Mouse (Mus musculus): ENCODE data around the gene Cdh16.
A peak's percentile ranks its signal among the peaks of the same experiment; 100 is the strongest.
"Not testable (repeated sequence)": the region's sequence is repeated elsewhere in the genome, so short reads cannot be mapped to it uniquely, and the experiment has no call there.

The Cdh16 gene

GRCm38 (mm10) chr8:104624161-104624560 lies at the start of gene Cdh16:
Gene Cdh16, minus strand, starts transcription at chr8:104624396.
- no peak for DNase-seq

GRCm38 (mm10) chr8:104655614-104656013 lies 31.4 kb upstream of the Cdh16 start:
- DNase-seq: no peak

- peak; percentile 81 for DNase-seq
Measured at GRCm38 (mm10) chr8:104654984-104655383, 30.8 kb upstream of the Cdh16 start.

GRCm38 (mm10) chr8:104644187-104644586 lies 20.0 kb upstream of the Cdh16 start:
- DNase-seq: not testable (repeated sequence)

- DNase-seq: no peak
Measured at GRCm38 (mm10) chr8:104642324-104642654, 18.1 kb upstream of the Cdh16 start.

- DNase-seq: peak; percentile 88
Measured at GRCm38 (mm10) chr8:104641426-104642323, 17.5 kb upstream of the Cdh16 start, which contains the start of gene Ciao2b. Gene Ciao2b, minus strand, starts transcription at chr8:104641965.

GRCm38 (mm10) chr8:104640831-104641370 lies 16.7 kb upstream of the Cdh16 start:
- DNase-seq: peak; percentile 15

- no peak for DNase-seq
Measured at GRCm38 (mm10) chr8:104640241-104640640, 16.0 kb upstream of the Cdh16 start.

- DNase-seq: no peak
Measured at GRCm38 (mm10) chr8:104638010-104638409, 13.8 kb upstream of the Cdh16 start.

GRCm38 (mm10) chr8:104635004-104635710 lies 11.0 kb upstream of the Cdh16 start:
- peak; percentile 3 for DNase-seq

GRCm38 (mm10) chr8:104633156-104633744 lies 9.1 kb upstream of the Cdh16 start:
- DNase-seq: peak; percentile 6

- DNase-seq: peak; percentile 11
Measured at GRCm38 (mm10) chr8:104632486-104632885, 8.3 kb upstream of the Cdh16 start.

- DNase-seq: peak; percentile 21
Measured at GRCm38 (mm10) chr8:104631975-104632374, 7.8 kb upstream of the Cdh16 start.

- DNase-seq: peak; percentile 79
Measured at GRCm38 (mm10) chr8:104630981-104631663, 6.9 kb upstream of the Cdh16 start, which contains the start of gene Rrad. Gene Rrad, minus strand, starts transcription at chr8:104631327.

GRCm38 (mm10) chr8:104630574-104630973 lies 6.4 kb upstream of the Cdh16 start:
- DNase-seq: peak; percentile 61

- no peak for DNase-seq
Measured at GRCm38 (mm10) chr8:104630111-104630479, 5.9 kb upstream of the Cdh16 start.

GRCm38 (mm10) chr8:104629306-104630110 lies 5.3 kb upstream of the Cdh16 start:
- DNase-seq: peak; percentile 6

GRCm38 (mm10) chr8:104628402-104628801 lies 4.2 kb upstream of the Cdh16 start:
- DNase-seq: no peak

GRCm38 (mm10) chr8:104627065-104627740 lies 3.0 kb upstream of the Cdh16 start:
- peak; percentile 4 for DNase-seq

GRCm38 (mm10) chr8:104620765-104621164 lies 3.4 kb downstream of the Cdh16 start:
- no peak for DNase-seq

- no peak for DNase-seq
Measured at GRCm38 (mm10) chr8:104613119-104613518, 11.1 kb downstream of the Cdh16 start.
